Mouse (Mus musculus) liver, embryonic 18 days (tissue): ENCODE measurements around the gene Pop5. TPM values are rescaled to one million over a fixed set of nuclear protein-coding genes. Genes with fewer than 3 reads are reported as not detected.

Experiments
- polyA plus RNA-seq: library from polyadenylated mRNA; depleted of rRNA; stranded (reverse); fragments of >200 nt; gene quantifications from 2 replicates; pipeline ENCODE4 v1.2.3, GENCODE M21; 2012; rRNA removed

Pop5 gene
- polyA plus RNA-seq, result 39.8 and 41.2 TPM in 2 replicates

GRCm38 (mm10) chr5:115235786-115236263, at the start of gene Pop5:
Gene Pop5, plus strand, starts transcription at chr5:115235836.

DNA sequence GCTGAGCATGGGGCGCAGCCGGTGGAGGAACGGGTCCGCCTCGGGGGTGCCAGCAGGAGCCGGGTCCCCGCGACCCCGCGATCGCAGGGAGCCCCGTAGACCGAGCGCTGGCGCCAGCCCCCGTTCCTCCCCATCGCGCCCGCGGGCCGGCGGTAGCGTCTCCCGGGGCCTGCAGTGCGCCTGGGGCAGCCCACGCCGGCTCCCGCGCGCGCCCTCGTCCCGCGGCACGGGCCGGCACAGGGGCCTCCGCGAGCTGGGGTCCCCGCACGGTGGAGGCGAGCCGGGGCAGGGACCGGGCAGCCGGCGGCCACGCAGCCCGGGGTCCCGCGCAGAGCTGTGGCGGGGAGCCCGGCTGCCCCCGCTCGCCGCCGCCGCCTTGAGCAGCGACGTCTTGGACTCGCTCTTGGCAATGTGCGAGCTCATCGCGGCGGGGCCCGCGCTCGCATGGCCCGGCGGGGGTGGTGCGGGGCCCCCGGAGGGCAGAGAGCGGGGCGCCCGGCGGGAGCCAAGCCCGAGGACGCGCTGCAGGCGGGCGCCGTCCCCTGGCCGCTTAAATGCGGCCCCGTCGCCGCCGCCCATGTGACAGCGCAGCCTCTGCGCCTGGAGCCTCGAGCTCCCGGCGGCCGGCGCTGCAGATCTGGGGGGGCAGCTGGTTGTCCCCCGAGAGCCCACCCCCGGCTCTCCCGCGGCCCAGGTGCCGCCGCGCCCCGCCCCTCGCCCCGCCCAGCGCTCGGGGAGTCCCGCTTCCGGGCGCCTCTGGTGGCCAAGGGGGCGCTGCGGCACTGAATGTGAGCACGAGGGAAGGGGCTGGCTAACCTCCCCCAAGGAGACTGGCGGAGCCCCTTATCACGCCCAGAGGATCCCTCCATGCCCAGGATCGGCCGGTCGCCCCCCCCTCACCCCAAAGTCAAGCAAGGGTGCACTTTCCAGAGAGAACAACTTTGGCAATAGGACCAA, 41.7 kb upstream of the Pop5 start, which contains the start of gene Cabp1:
Gene Cabp1 (minus strand): TSS at position 713 of the 957 bp plus-strand sequence.

GRCm38 (mm10) chr5:115272812-115273548, 37.3 kb downstream of the Pop5 start, which contains the start of gene Rnf10:
Gene Rnf10, minus strand, starts transcription at chr5:115272898.

DNA sequence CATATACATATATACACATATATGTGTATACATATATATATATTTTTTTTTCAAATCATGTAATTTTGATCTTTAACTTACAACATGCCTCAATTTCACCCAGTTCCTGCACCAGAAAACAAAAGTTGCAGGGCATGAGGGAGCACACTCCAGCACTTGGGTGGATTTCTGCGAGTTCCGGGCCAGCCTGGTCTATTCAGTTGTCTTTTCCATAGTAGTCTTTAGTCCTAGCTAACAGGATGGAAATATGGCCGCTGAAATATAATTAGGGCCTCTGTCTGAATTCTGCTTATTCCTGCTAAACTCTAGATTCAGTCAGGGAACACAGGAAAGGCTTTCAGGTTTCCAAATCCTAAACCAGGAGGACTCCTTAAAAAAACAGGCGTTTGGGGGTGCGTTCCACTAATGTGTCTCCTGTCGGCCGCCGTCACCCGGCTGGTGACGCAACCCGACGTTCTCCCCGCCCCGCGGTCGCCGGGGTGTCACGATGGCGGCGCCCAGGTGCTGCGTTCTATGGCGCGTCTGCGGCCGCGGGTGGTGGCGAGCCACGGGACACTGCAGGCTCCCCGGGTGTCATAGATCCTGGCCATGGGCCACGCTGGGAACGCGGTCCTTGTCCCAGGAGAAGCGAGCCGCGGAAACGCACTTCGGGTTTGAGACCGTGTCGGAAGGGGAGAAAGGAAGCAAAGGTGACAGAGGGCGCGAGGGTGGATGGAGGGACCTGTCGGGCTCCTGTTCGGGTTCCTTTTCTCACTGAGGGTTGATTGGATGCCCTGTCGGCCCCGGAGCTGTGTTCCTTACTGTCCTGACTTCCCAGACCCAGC, 43.8 kb downstream of the Pop5 start, which contains the start of gene Coq5:
Gene Coq5 (plus strand): TSS at position 441 of the 824 bp plus-strand sequence.

Other genes starting within 250 kb of the Pop5 start
- 13.8 and 16.0 TPM in 2 replicates for gene Sppl3, start 224.7 kb upstream of the Pop5 start, polyA plus RNA-seq
- not detected in 2 replicates for gene Gm10401, start 137.5 kb upstream of the Pop5 start, polyA plus RNA-seq
- 69.8 and 75.2 TPM in 2 replicates for gene Acads, start 116.5 kb upstream of the Pop5 start, polyA plus RNA-seq
- 10.1 and 10.4 TPM in 2 replicates for gene Unc119b, start 100.9 kb upstream of the Pop5 start, polyA plus RNA-seq
- 36.1 and 40.4 TPM in 2 replicates for gene Mlec, start 77.7 kb upstream of the Pop5 start, polyA plus RNA-seq
- gene Cabp1, start 41.5 kb upstream of the Pop5 start, polyA plus RNA-seq, result 0.35 and 0.49 TPM in 2 replicates
- 75.3 and 78.6 TPM in 2 replicates for gene Rnf10, start 37.1 kb downstream of the Pop5 start, polyA plus RNA-seq
- 7.5 and 7.9 TPM in 2 replicates for gene Coq5, start 43.8 kb downstream of the Pop5 start, polyA plus RNA-seq
- 100 and 145 TPM in 2 replicates for gene Dynll1, start 65.2 kb downstream of the Pop5 start, polyA plus RNA-seq
- gene Srsf9, start 91.3 kb downstream of the Pop5 start, polyA plus RNA-seq, result 37.0 and 37.6 TPM in 2 replicates
- 10.8 and 10.9 TPM in 2 replicates for gene Gatc, start 105.3 kb downstream of the Pop5 start, polyA plus RNA-seq
- gene Triap1, start 105.4 kb downstream of the Pop5 start, polyA plus RNA-seq, result 13.5 and 13.6 TPM in 2 replicates
- 1,034 and 1,123 TPM in 2 replicates for gene Cox6a1, start 113.1 kb downstream of the Pop5 start, polyA plus RNA-seq
- 0.22 and 0.44 TPM in 2 replicates for gene Msi1, start 193.8 kb downstream of the Pop5 start, polyA plus RNA-seq
- gene Pla2g1b, start 230.4 kb downstream of the Pop5 start, polyA plus RNA-seq, result 0.06 TPM in 1 of 2 replicates, not detected in the other
- gene Sirt4, start 248.9 kb downstream of the Pop5 start, polyA plus RNA-seq, result 9.7 and 12.4 TPM in 2 replicates